Mouse (Mus musculus) heart, postnatal 4 days (tissue): ENCODE measurements around the gene Gm867. TPM values are rescaled to one million over a fixed set of nuclear protein-coding genes. Genes with fewer than 3 reads are reported as not detected.

Experiments used
- DNase-seq: peaks from one replicate; pipeline ENCODE4 v3.0.0; 2021
- total RNA-seq, 2 experiments: library from RNA; stranded (reverse); gene quantifications; 2 replicates each; pipeline ENCODE4 v1.2.3; 2021

Gm867 gene
- total RNA-seq, result not detected

GRCm38 (mm10) chr10:75940520-75940919 is at the start of gene Gm867:
TSS of gene Gm867 (minus strand) at chr10:75940672.
- DNase-seq, result no peak

- DNase-seq, result no peak
Observed at GRCm38 (mm10) chr10:75979432-75979831, 39.0 kb upstream of the Gm867 start.

GRCm38 (mm10) chr10:75978835-75979157 is 38.3 kb upstream of the Gm867 start:
- DNase-seq, result no peak

GRCm38 (mm10) chr10:75978119-75978834 is 37.8 kb upstream of the Gm867 start:
- no peak for DNase-seq

GRCm38 (mm10) chr10:75975216-75975615 is 34.7 kb upstream of the Gm867 start:
- DNase-seq, result peak; percentile 10

GRCm38 (mm10) chr10:75973846-75974245 is 33.4 kb upstream of the Gm867 start:
- DNase-seq, result no peak

- DNase-seq, result no peak
Observed at GRCm38 (mm10) chr10:75954381-75954811, 13.9 kb upstream of the Gm867 start, which contains the start of gene Gm5134. TSS of gene Gm5134 (plus strand) at chr10:75954514.

GRCm38 (mm10) chr10:75951424-75952050 is 11.1 kb upstream of the Gm867 start:
- DNase-seq, result peak; percentile 57

- no peak for DNase-seq
Observed at GRCm38 (mm10) chr10:75950791-75951210, 10.3 kb upstream of the Gm867 start.

- DNase-seq, result no peak
Observed at GRCm38 (mm10) chr10:75949053-75950045, 8.9 kb upstream of the Gm867 start.

- DNase-seq, result no peak
Observed at GRCm38 (mm10) chr10:75948079-75948478, 7.6 kb upstream of the Gm867 start.

GRCm38 (mm10) chr10:75945896-75946295 is 5.4 kb upstream of the Gm867 start:
- DNase-seq, result no peak

- DNase-seq, result no peak
Observed at GRCm38 (mm10) chr10:75945213-75945612, 4.7 kb upstream of the Gm867 start.

- no peak for DNase-seq
Observed at GRCm38 (mm10) chr10:75944066-75944772, 3.7 kb upstream of the Gm867 start.

GRCm38 (mm10) chr10:75942736-75943477 is 2.4 kb upstream of the Gm867 start, which contains the start of gene Vpreb3:
TSS of gene Vpreb3 (plus strand) at chr10:75943057.
- no peak for DNase-seq

GRCm38 (mm10) chr10:75941042-75941824 is 761 bp upstream of the Gm867 start:
- no peak for DNase-seq

GRCm38 (mm10) chr10:75939481-75940234 is 814 bp downstream of the Gm867 start:
- no peak for DNase-seq

- DNase-seq, result no peak
Observed at GRCm38 (mm10) chr10:75937851-75938643, 2.4 kb downstream of the Gm867 start.
